Mouse (Mus musculus): ENCODE measurements around the gene Ppp1r7. TPM values are rescaled to one million over a fixed set of nuclear protein-coding genes. Genes with fewer than 3 reads are reported as not detected.
A peak's percentile ranks its signal among the peaks of the same experiment; 100 is the strongest.
"Not testable (repeated sequence)": the region's sequence is repeated elsewhere in the genome, so short reads cannot be mapped to it uniquely, and the experiment has no call there.

Gene Ppp1r7
- 64.5 and 69.7 TPM in 2 replicates for polyA plus RNA-seq (2014; fragmentation: Nextera tagmentation; extraction: Ambion mirVana)

DNA sequence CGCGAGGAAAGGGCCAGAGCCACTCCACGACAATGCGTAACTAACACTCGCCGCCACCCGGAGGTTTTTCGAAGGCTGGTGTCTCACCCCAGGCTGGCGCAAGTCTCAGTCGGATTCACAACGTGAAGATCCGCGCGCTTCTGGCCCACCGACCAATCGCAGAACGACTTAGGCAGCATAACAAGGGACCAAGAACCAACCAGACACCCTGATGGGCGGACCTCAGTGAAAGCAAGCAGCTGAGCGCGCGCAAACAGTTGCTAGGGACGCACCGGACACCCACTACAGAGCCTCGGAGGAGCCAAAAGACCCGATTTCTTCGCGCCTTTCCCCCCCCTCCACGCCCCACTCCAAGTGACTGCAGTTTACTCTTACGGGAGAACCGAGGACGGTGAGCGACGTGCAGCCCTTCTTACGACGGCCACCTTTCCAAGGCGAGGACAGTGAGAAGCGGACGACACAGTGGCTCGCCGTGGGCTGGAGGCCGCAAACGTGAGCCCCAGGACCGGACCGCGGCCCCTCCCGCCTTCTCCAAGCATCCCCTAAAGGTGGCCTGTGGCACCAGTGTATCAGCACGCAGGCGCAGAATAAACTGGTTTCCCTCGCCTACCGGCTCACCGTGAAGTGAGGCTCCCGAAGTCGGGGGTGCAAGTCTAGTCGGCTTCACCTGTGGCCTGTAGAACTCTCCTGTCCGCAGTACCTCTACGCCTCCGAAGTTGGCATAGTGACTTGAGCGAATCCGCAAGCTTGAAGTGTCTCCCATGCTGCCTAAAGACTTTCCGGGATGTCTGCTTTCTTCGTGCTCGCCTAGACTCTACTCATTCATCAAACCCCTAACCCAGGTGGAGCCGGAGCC is at the start of gene Ppp1r7, which contains the start of gene Pask:
Gene Ppp1r7, plus strand, starts transcription at position 207 of the 856 bp plus-strand sequence.
Gene Pask, minus strand, starts transcription at position 835 of the 856 bp plus-strand sequence.
- Histone ChIP-seq H3K4me3 (ENCODE audit: low read depth, low read length) (peak within 1 kb of the TSS; percentile 87), H3K4me1 (ENCODE audit: control insufficient read depth, insufficient read depth, low read length) (peaks cover 5% of the 10 kb centered on the region)
- under 1% methylated on average over 63 of the region's 63 CpGs for WGBS (ENCODE audit: insufficient replicate concordance)

DNA sequence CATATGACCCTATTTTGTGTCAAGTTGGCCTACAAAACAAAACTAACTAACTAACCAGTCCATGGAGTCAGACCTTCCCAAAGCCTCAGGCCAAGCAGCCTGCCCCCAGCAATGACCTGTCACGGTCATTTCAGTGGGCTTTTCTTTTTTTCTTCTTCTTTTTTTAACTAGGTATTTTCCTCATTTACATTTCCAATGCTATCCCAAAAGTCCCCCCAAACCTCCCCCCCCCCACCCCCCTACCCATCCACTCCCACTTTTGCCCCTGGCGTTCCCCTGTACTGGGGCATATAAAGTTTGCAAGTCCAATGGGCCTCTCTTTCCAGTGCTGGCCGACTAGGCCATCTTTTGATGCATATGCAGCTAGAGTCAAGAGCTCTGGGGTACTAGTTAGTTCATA is 48.2 kb upstream of the Ppp1r7 start:
- H3K27ac ChIP-seq (ENCODE audit: low read depth, low read length); H3K4me2 ChIP-seq; H3K36me3 ChIP-seq (ENCODE audit: control insufficient read depth, insufficient read depth, low read length); H3K4me3 ChIP-seq (ENCODE audit: low read depth, low read length); H3K9me3 ChIP-seq (replicated peaks; ENCODE audit: control insufficient read depth, low read length); ATAC-seq (replicated peaks; ENCODE audit: insufficient number of reproducible peaks, low FRiP score, low TSS enrichment); H3K9ac ChIP-seq (ENCODE audit: low read depth, low read length); H3K27me3 ChIP-seq (ENCODE audit: control insufficient read depth, insufficient read depth, low read length); H3K4me1 ChIP-seq (ENCODE audit: control insufficient read depth, insufficient read depth, low read length): not testable (repeated sequence)
- WGBS (ENCODE audit: insufficient replicate concordance): 87% methylated on average over 3 of the region's 3 CpGs

More for the DNA sequence above, at the start of gene Ppp1r7, which contains the start of gene Pask:
- peak; percentile 96 for ATAC-seq (replicated peaks; ENCODE audit: insufficient number of reproducible peaks, low FRiP score, low TSS enrichment)
- Histone ChIP-seq H3K9me3 (replicated peaks; ENCODE audit: control insufficient read depth, low read length) (no peaks in the 10 kb centered on the region), H3K27me3 (ENCODE audit: control insufficient read depth, insufficient read depth, low read length) (no peaks in the 10 kb centered on the region), H3K9ac (ENCODE audit: low read depth, low read length) (peak within 1 kb of the TSS; percentile 85), H3K4me2 (peak within 1 kb of the TSS; percentile 84), H3K36me3 (ENCODE audit: control insufficient read depth, insufficient read depth, low read length) (no peaks in the 10 kb centered on the region), H3K27ac (ENCODE audit: low read depth, low read length) (peak within 1 kb of the TSS; percentile 46; the same call in 1 of the 2 replicates)

DNA sequence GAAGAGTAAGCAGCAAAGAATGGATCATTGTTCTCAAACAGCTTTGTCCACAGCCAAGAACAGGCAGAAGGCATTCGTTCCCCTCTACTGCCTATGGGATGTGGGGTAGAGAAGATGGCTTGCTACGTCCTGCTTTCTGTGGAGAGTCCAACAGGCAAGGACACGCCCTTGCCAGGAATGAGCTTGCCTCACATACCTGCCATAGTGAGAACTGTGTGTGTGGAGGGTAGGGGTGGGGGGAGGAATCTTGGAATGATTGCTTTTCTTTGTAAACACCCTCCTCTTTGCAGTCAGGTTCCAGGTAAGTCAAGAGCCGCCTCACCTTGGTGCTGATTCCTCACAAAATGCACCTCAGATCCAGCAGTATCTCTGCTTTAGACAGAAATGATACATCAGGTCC is 42.9 kb upstream of the Ppp1r7 start:
- WGBS (ENCODE audit: insufficient replicate concordance): 88% methylated on average over 4 of the region's 4 CpGs
- Histone ChIP-seq H3K27me3 (ENCODE audit: control insufficient read depth, insufficient read depth, low read length) (no peaks in the 10 kb centered on the region), H3K4me3 (ENCODE audit: low read depth, low read length) (no peak overlapping the region), H3K27ac (ENCODE audit: low read depth, low read length) (no peak overlapping the region), H3K4me1 (ENCODE audit: control insufficient read depth, insufficient read depth, low read length) (no peaks in the 10 kb centered on the region; the same call in 1 of the 2 replicates), H3K36me3 (ENCODE audit: control insufficient read depth, insufficient read depth, low read length) (peaks cover 16% of the 10 kb centered on the region), H3K9ac (ENCODE audit: low read depth, low read length) (no peak overlapping the region), H3K4me2 (no peak overlapping the region), H3K9me3 (replicated peaks; ENCODE audit: control insufficient read depth, low read length) (no peaks in the 10 kb centered on the region)
- ATAC-seq (replicated peaks; ENCODE audit: insufficient number of reproducible peaks, low FRiP score, low TSS enrichment): no peak

DNA sequence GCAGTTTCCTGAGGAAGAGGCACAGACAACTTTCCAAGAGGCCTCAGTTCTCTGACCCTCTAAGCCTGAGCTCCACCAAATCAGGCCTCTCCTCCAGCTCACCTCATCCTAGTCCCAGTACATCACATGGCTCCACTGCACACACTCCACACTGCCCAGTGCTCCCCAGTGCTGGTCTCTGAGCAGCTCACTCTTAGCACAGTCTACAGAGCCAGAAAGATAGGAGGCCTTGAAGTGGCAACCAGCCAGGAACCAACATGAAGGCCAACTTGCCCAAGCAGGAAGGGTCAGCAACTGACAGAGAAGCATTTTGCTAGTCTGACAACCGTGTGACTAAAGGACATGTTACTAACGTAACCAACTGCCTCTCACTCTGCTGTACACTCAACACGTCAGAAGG is 42.1 kb upstream of the Ppp1r7 start:
- Histone ChIP-seq H3K9me3 (replicated peaks; ENCODE audit: control insufficient read depth, low read length) (no peaks in the 10 kb centered on the region), H3K9ac (ENCODE audit: low read depth, low read length) (no peak overlapping the region), H3K27me3 (ENCODE audit: control insufficient read depth, insufficient read depth, low read length) (no peaks in the 10 kb centered on the region), H3K36me3 (ENCODE audit: control insufficient read depth, insufficient read depth, low read length) (peaks cover 16% of the 10 kb centered on the region), H3K4me3 (ENCODE audit: low read depth, low read length) (no peak overlapping the region), H3K27ac (ENCODE audit: low read depth, low read length) (no peak overlapping the region), H3K4me2 (no peak overlapping the region), H3K4me1 (ENCODE audit: control insufficient read depth, insufficient read depth, low read length) (no peaks in the 10 kb centered on the region; the same call in 1 of the 2 replicates)
- ATAC-seq (replicated peaks; ENCODE audit: insufficient number of reproducible peaks, low FRiP score, low TSS enrichment): no peak
- WGBS (ENCODE audit: insufficient replicate concordance): 82% methylated on average over 3 of the region's 3 CpGs

DNA sequence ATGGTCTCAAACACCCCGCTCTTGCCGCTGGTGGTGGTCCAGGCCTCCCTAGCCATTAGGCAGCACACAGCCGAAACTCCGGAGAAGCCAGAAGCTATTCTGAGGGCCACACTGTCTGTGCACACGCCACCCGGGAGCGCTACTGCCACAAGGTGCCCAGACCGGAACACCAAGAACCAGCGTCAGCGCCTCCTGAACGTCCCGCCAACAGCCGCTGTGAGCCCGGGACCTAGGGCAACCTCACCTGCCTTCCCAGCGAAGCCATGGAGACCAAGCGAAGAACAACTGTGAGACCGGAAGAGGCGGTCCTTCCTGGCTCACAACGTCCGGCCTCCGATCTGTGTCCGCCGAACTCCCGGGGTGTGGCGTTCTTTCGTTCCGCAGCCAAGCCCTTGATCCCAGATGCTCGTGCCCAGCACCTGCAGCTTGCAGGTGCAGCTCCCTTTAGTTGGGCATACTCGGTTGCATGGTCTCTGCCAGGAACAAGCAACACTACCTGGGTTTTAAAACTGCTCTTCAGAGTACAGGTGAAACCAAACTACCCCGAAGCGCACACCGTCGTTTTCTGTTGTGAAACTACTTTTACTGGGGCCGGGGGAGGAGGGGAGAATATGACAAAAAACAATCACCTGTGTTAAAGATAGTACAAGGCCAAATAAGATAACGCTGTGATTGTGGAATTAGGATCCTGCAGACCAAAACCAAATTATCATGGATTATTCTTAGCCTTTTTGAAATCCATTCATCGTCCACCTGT is 36.9 kb upstream of the Ppp1r7 start, which contains the start of gene Mterf4:
Gene Mterf4, minus strand, starts transcription at position 335 of the 757 bp plus-strand sequence.
- Histone ChIP-seq H3K4me3 (ENCODE audit: low read depth, low read length) (peak within 1 kb of the TSS; percentile 91), H3K36me3 (ENCODE audit: control insufficient read depth, insufficient read depth, low read length) (peaks cover 11% of the 10 kb centered on the region; the same call in 1 of the 2 replicates), H3K27me3 (ENCODE audit: control insufficient read depth, insufficient read depth, low read length) (no peaks in the 10 kb centered on the region), H3K27ac (ENCODE audit: low read depth, low read length) (no peak within 1 kb of the TSS; the same call in 1 of the 2 replicates), H3K4me1 (ENCODE audit: control insufficient read depth, insufficient read depth, low read length) (no peaks in the 10 kb centered on the region; the same call in 1 of the 2 replicates), H3K4me2 (peak within 1 kb of the TSS; percentile 84), H3K9me3 (replicated peaks; ENCODE audit: control insufficient read depth, low read length) (no peaks in the 10 kb centered on the region), H3K9ac (ENCODE audit: low read depth, low read length) (peak within 1 kb of the TSS; percentile 93)
- peak; percentile 68 for ATAC-seq (replicated peaks; ENCODE audit: insufficient number of reproducible peaks, low FRiP score, low TSS enrichment)
- WGBS (ENCODE audit: insufficient replicate concordance): 7% methylated on average over 36 of the region's 36 CpGs

DNA sequence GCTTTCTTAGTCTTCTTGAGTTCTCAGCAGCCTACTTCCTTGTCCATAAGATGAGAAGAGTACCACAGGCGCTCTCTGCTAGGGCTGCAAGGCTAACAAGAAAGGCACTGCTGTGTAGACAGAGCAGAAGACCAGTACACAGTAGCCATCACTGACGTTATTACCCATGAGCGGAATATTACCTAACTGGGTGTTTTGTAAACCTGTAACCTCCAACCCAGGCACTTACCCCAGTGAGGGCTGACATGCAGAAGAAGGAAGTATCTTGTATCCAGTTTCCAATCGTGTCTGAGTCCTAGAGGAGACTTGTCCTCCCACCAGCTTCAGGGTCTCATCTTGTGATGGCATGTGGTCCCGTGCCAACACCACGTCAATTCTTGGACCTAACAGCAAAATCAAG is 18.7 kb upstream of the Ppp1r7 start:
- H3K27me3 ChIP-seq (ENCODE audit: control insufficient read depth, insufficient read depth, low read length): no peaks in the 10 kb centered on the region
- no peak overlapping the region for H3K27ac ChIP-seq (ENCODE audit: low read depth, low read length)
- no peak overlapping the region for H3K9ac ChIP-seq (ENCODE audit: low read depth, low read length)
- WGBS (ENCODE audit: insufficient replicate concordance): 87% methylated on average over 6 of the region's 6 CpGs
- no peaks in the 10 kb centered on the region for H3K9me3 ChIP-seq (replicated peaks; ENCODE audit: control insufficient read depth, low read length)
- H3K36me3 ChIP-seq (ENCODE audit: control insufficient read depth, insufficient read depth, low read length): peaks cover 21% of the 10 kb centered on the region
- no peaks in the 10 kb centered on the region for H3K4me1 ChIP-seq (ENCODE audit: control insufficient read depth, insufficient read depth, low read length)
- H3K4me3 ChIP-seq (ENCODE audit: low read depth, low read length): no peak overlapping the region
- ATAC-seq (replicated peaks; ENCODE audit: insufficient number of reproducible peaks, low FRiP score, low TSS enrichment): no peak
- H3K4me2 ChIP-seq: no peak overlapping the region

DNA sequence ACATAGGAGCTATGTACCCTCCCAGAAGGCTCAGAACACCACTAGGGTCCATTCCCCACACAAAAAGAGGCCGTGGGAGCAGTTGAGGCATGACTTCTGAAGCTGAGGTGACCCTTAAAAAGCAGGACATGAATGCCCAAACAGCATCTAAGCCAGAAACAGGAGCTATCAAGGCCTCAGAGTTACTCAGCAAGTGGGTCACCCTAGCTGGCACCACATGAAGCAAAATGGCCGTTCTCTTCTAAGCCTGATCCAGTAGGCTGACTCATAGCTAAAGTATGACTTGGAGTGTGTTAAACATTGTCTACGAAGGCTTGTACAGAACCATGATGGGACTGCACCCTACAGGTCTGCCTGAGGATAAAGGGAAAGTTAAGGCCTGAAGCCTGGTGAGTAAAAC is 16.2 kb upstream of the Ppp1r7 start:
- H3K4me3 ChIP-seq (ENCODE audit: low read depth, low read length): no peak overlapping the region
- no peak overlapping the region for H3K9ac ChIP-seq (ENCODE audit: low read depth, low read length)
- no peaks in the 10 kb centered on the region for H3K4me1 ChIP-seq (ENCODE audit: control insufficient read depth, insufficient read depth, low read length)
- H3K27ac ChIP-seq (ENCODE audit: low read depth, low read length): no peak overlapping the region
- H3K9me3 ChIP-seq (replicated peaks; ENCODE audit: control insufficient read depth, low read length): no peaks in the 10 kb centered on the region
- no peak overlapping the region for H3K4me2 ChIP-seq
- 89% methylated on average over 3 of the region's 3 CpGs for WGBS (ENCODE audit: insufficient replicate concordance)
- no peaks in the 10 kb centered on the region for H3K27me3 ChIP-seq (ENCODE audit: control insufficient read depth, insufficient read depth, low read length)
- H3K36me3 ChIP-seq (ENCODE audit: control insufficient read depth, insufficient read depth, low read length): peaks cover 16% of the 10 kb centered on the region
- ATAC-seq (replicated peaks; ENCODE audit: insufficient number of reproducible peaks, low FRiP score, low TSS enrichment): no peak

DNA sequence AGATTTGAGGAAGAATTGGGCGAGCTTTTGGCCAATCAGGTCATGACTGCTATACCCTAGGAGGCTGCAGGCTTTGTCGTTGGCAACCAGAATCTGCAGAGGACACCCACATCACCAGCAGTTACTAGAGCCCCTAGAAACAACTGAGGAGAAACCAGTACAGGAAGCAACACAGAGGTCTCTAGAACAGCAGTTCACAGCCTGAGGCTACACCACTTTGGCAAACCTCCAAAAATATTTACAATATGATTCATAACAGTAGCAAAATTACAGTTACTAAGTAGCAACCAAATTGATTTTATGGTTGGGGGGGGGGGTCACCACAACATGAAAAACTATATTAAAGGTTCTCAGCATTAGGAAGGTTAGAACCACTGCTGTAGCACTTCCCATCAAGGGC is 8.0 kb upstream of the Ppp1r7 start:
- Histone ChIP-seq H3K4me1 (ENCODE audit: control insufficient read depth, insufficient read depth, low read length) (no peaks in the 10 kb centered on the region), H3K4me2 (no peak overlapping the region), H3K27ac (ENCODE audit: low read depth, low read length) (no peak overlapping the region), H3K4me3 (ENCODE audit: low read depth, low read length) (no peak overlapping the region), H3K9me3 (replicated peaks; ENCODE audit: control insufficient read depth, low read length) (no peaks in the 10 kb centered on the region), H3K36me3 (ENCODE audit: control insufficient read depth, insufficient read depth, low read length) (0 out of 2 replicates have a peak, but pooled peaks cover 6% of the 10 kb centered on the region), H3K9ac (ENCODE audit: low read depth, low read length) (no peak overlapping the region), H3K27me3 (ENCODE audit: control insufficient read depth, insufficient read depth, low read length) (no peaks in the 10 kb centered on the region)
- no peak for ATAC-seq (replicated peaks; ENCODE audit: insufficient number of reproducible peaks, low FRiP score, low TSS enrichment)
- WGBS (ENCODE audit: insufficient replicate concordance): 71% methylated on average over 2 of the region's 2 CpGs

All from heart, embryonic 11.5 days (tissue).